Mouse (Mus musculus): ENCODE results near the gene Gm29609. TPM values are rescaled to one million over a fixed set of nuclear protein-coding genes. Genes with fewer than 3 reads are reported as not detected.
"Not testable (repeated sequence)": the region's sequence is repeated elsewhere in the genome, so short reads cannot be mapped to it uniquely, and the experiment has no call there.

Gm29609 gene
- polyA plus RNA-seq, 1 experiment from 2014 or later = 0.70 TPM

- Histone ChIP-seq H3K36me3 (ENCODE audit: control insufficient read depth, insufficient read depth, low read length) (no peaks in the 10 kb centered on the region), H3K27me3 (ENCODE audit: control insufficient read depth, insufficient read depth, low read length) (no peaks in the 10 kb centered on the region), H3K9ac (replicated peaks; ENCODE audit: low read length) (no peak overlapping the region), H3K9me3 (ENCODE audit: control insufficient read depth, low read length) (no peaks in the 10 kb centered on the region), H3K4me1 (ENCODE audit: control insufficient read depth, insufficient read depth, low read length) (no peaks in the 10 kb centered on the region; the same call in 1 of the 2 replicates), H3K4me3 (replicated peaks; ENCODE audit: low read depth, low read length) (no peak overlapping the region), H3K27ac (replicated peaks; ENCODE audit: low read depth, low read length) (no peak overlapping the region), H3K4me2 (ENCODE audit: low read length) (peak overlapping the region; percentile 61; the same call in 1 of the 2 replicates)
- WGBS = 74% methylated on average over 7 of the region's 7 CpGs
- DNase-seq (no peak), ATAC-seq (ENCODE audit: low FRiP score, low TSS enrichment) (no peak)
Observed at GRCm38 (mm10) chr5:31218294-31218693, 38.6 kb upstream of the Gm29609 start.

GRCm38 (mm10) chr5:31216554-31216953 lies 36.8 kb upstream of the Gm29609 start:
- not testable (repeated sequence) for H3K9me3 ChIP-seq (ENCODE audit: control insufficient read depth, low read length); H3K4me3 ChIP-seq (replicated peaks; ENCODE audit: low read depth, low read length); H3K27me3 ChIP-seq (ENCODE audit: control insufficient read depth, insufficient read depth, low read length); H3K36me3 ChIP-seq (ENCODE audit: control insufficient read depth, insufficient read depth, low read length); H3K9ac ChIP-seq (replicated peaks; ENCODE audit: low read length); H3K4me2 ChIP-seq (ENCODE audit: low read length); DNase-seq; H3K27ac ChIP-seq (replicated peaks; ENCODE audit: low read depth, low read length); ATAC-seq (ENCODE audit: low FRiP score, low TSS enrichment); H3K4me1 ChIP-seq (ENCODE audit: control insufficient read depth, insufficient read depth, low read length)
- WGBS = 88% methylated on average over 6 of the region's 6 CpGs

DNA sequence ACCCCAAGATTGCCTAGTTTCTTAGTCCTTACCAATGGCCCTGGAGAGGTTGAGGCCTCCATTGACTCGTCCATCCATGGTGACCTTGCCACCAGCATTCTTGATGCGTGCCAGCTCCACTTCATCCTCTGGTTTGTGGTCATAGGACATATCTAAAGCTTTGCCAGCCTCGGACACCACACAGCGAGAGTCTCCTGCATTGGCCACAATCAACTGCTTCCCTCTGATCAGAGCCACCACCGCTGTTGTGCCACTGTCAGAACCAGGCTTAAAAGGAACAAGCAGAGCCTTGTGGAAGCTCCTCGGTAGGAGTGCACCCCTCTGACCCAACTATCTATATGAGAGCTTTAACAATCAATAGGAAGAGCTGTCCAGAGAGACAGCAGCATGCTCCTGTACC lies 24.7 kb upstream of the Gm29609 start:
- DNase-seq = no peak
- no peak overlapping the region for H3K9ac ChIP-seq (replicated peaks; ENCODE audit: low read length)
- peaks cover 5% of the 10 kb centered on the region for H3K9me3 ChIP-seq (ENCODE audit: control insufficient read depth, low read length)
- no peaks in the 10 kb centered on the region for H3K27me3 ChIP-seq (ENCODE audit: control insufficient read depth, insufficient read depth, low read length)
- H3K4me2 ChIP-seq (ENCODE audit: low read length) = no peak overlapping the region
- H3K36me3 ChIP-seq (ENCODE audit: control insufficient read depth, insufficient read depth, low read length) = peaks cover 66% of the 10 kb centered on the region
- peaks cover 10% of the 10 kb centered on the region; the same call in 1 of the 2 replicates for H3K4me1 ChIP-seq (ENCODE audit: control insufficient read depth, insufficient read depth, low read length)
- no peak for ATAC-seq (ENCODE audit: low FRiP score, low TSS enrichment)
- no peak overlapping the region for H3K27ac ChIP-seq (replicated peaks; ENCODE audit: low read depth, low read length)
- WGBS = 92% methylated on average over 6 of the region's 6 CpGs
- H3K4me3 ChIP-seq (replicated peaks; ENCODE audit: low read depth, low read length) = no peak overlapping the region

- Histone ChIP-seq H3K4me3 (replicated peaks; ENCODE audit: low read depth, low read length) (no peak overlapping the region), H3K4me1 (ENCODE audit: control insufficient read depth, insufficient read depth, low read length) (peaks cover 10% of the 10 kb centered on the region; the same call in 1 of the 2 replicates), H3K27ac (replicated peaks; ENCODE audit: low read depth, low read length) (no peak overlapping the region), H3K27me3 (ENCODE audit: control insufficient read depth, insufficient read depth, low read length) (no peaks in the 10 kb centered on the region), H3K4me2 (ENCODE audit: low read length) (no peak overlapping the region), H3K9me3 (ENCODE audit: control insufficient read depth, low read length) (peaks cover 5% of the 10 kb centered on the region), H3K9ac (replicated peaks; ENCODE audit: low read length) (no peak overlapping the region), H3K36me3 (ENCODE audit: control insufficient read depth, insufficient read depth, low read length) (peaks cover 71% of the 10 kb centered on the region)
- ATAC-seq (ENCODE audit: low FRiP score, low TSS enrichment) = no peak
- WGBS = 94% methylated on average over 2 of the region's 2 CpGs
- no peak for DNase-seq
Observed at GRCm38 (mm10) chr5:31203866-31204265, 24.2 kb upstream of the Gm29609 start.

GRCm38 (mm10) chr5:31202933-31203332 lies 23.2 kb upstream of the Gm29609 start:
- DNase-seq = no peak
- H3K4me1 ChIP-seq (ENCODE audit: control insufficient read depth, insufficient read depth, low read length) = peaks cover 10% of the 10 kb centered on the region; the same call in 1 of the 2 replicates
- peaks cover 5% of the 10 kb centered on the region for H3K9me3 ChIP-seq (ENCODE audit: control insufficient read depth, low read length)
- H3K4me3 ChIP-seq (replicated peaks; ENCODE audit: low read depth, low read length) = peak overlapping the region; percentile 80
- H3K27ac ChIP-seq (replicated peaks; ENCODE audit: low read depth, low read length) = peak overlapping the region; percentile 82
- H3K36me3 ChIP-seq (ENCODE audit: control insufficient read depth, insufficient read depth, low read length) = peaks cover 78% of the 10 kb centered on the region
- H3K4me2 ChIP-seq (ENCODE audit: low read length) = peak overlapping the region; percentile 64
- ATAC-seq (ENCODE audit: low FRiP score, low TSS enrichment) = no peak
- H3K9ac ChIP-seq (replicated peaks; ENCODE audit: low read length) = no peak overlapping the region
- 87% methylated on average over 7 of the region's 7 CpGs for WGBS
- no peaks in the 10 kb centered on the region for H3K27me3 ChIP-seq (ENCODE audit: control insufficient read depth, insufficient read depth, low read length)

DNA sequence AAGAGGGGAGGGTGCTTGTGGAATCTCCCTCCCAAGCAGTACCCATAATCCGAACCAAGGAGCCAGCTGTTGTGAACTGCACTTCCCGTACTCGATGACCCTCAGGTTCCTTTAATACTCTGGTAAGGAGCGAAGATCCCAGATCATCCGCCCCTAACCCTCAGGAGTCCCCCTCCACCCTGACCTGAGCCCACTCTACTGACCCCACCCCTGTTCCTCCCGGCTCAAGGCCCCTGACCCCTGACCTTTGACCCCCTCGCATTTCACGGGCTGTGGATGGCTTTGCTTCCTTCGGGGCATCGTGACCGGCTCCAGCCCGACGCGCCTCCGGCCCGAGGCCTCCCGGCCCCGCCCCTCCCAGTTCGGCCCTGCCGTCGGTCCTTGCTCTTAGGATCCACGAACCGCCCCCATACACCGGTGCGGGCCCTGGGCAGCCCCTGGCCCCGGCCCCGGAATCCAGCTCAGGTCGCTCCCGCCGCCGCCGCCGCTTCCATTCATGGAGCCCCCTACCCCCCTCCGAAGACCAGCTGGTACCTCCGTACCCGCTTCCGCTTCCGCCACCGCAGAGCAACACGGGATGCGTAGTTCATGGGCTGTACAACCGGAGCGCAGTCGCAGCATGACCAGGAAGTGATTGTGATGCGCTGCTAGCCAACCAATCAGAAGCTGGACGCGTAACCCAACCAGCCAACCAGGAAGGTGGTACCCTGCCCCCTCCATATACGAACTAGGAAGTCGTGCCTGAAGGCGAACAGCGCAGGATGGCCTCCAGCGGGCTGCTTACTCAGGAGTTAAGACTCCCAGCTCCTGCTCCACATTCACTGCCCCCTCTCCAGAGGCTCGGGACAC lies 22.3 kb upstream of the Gm29609 start, which contains the start of gene Zfp513:
Gene Zfp513, minus strand, starts transcription at position 562 of the 849 bp plus-strand sequence.
- Histone ChIP-seq H3K4me2 (ENCODE audit: low read length) (peak within 1 kb of the TSS; percentile 65), H3K9me3 (ENCODE audit: control insufficient read depth, low read length) (peaks cover 5% of the 10 kb centered on the region), H3K27ac (replicated peaks; ENCODE audit: low read depth, low read length) (peak within 1 kb of the TSS; percentile 82), H3K4me3 (replicated peaks; ENCODE audit: low read depth, low read length) (peak within 1 kb of the TSS; percentile 80), H3K9ac (replicated peaks; ENCODE audit: low read length) (peak within 1 kb of the TSS; percentile 78), H3K36me3 (ENCODE audit: control insufficient read depth, insufficient read depth, low read length) (peaks cover 79% of the 10 kb centered on the region), H3K4me1 (ENCODE audit: control insufficient read depth, insufficient read depth, low read length) (peaks cover 10% of the 10 kb centered on the region; the same call in 1 of the 2 replicates), H3K27me3 (ENCODE audit: control insufficient read depth, insufficient read depth, low read length) (no peaks in the 10 kb centered on the region)
- ATAC-seq (ENCODE audit: low FRiP score, low TSS enrichment) = peak; percentile 97
- under 1% methylated on average over 51 of the region's 53 CpGs for WGBS
- DNase-seq = peak; percentile 98

- Histone ChIP-seq H3K4me1 (ENCODE audit: control insufficient read depth, insufficient read depth, low read length) (peaks cover 10% of the 10 kb centered on the region; the same call in 1 of the 2 replicates), H3K9me3 (ENCODE audit: control insufficient read depth, low read length) (peaks cover 5% of the 10 kb centered on the region), H3K4me3 (replicated peaks; ENCODE audit: low read depth, low read length) (peak overlapping the region; percentile 80), H3K4me2 (ENCODE audit: low read length) (peak overlapping the region; percentile 65), H3K9ac (replicated peaks; ENCODE audit: low read length) (peak overlapping the region; percentile 78), H3K36me3 (ENCODE audit: control insufficient read depth, insufficient read depth, low read length) (peaks cover 80% of the 10 kb centered on the region), H3K27ac (replicated peaks; ENCODE audit: low read depth, low read length) (peak overlapping the region; percentile 82), H3K27me3 (ENCODE audit: control insufficient read depth, insufficient read depth, low read length) (no peaks in the 10 kb centered on the region)
- WGBS = 18% methylated on average over 13 of the region's 13 CpGs
- DNase-seq (no peak), ATAC-seq (ENCODE audit: low FRiP score, low TSS enrichment) (no peak)
Observed at GRCm38 (mm10) chr5:31201042-31201741, 21.5 kb upstream of the Gm29609 start.

DNA sequence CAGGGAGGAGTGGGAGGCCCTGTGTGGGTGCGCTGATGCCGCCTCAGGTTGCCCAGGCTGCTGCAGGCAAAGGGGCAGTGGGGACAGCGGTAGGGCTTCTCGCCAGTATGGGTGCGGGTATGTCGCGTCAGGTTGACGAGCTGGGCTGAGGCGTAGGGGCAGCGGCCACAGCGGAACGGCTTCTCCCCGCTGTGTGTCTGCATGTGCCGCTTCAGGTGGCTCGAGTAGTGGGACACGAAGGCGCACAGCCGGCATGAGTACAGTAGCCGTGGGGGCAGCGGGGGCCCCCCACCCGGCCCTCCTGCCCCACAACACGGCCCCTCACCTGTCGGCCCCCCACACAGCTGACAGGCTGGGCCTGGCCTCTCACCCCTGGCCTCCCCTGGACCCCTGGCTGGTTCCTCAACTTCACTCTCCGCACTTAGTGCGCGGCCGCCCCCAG lies 20.6 kb upstream of the Gm29609 start:
- H3K4me1 ChIP-seq (ENCODE audit: control insufficient read depth, insufficient read depth, low read length) = peaks cover 10% of the 10 kb centered on the region; the same call in 1 of the 2 replicates
- ATAC-seq (ENCODE audit: low FRiP score, low TSS enrichment) (no peak), DNase-seq (no peak)
- no peak overlapping the region for H3K9ac ChIP-seq (replicated peaks; ENCODE audit: low read length)
- H3K4me3 ChIP-seq (replicated peaks; ENCODE audit: low read depth, low read length) = peak overlapping the region; percentile 1; the same call in 1 of the 2 replicates
- H3K36me3 ChIP-seq (ENCODE audit: control insufficient read depth, insufficient read depth, low read length) = peaks cover 80% of the 10 kb centered on the region
- no peak overlapping the region for H3K27ac ChIP-seq (replicated peaks; ENCODE audit: low read depth, low read length)
- H3K27me3 ChIP-seq (ENCODE audit: control insufficient read depth, insufficient read depth, low read length) = no peaks in the 10 kb centered on the region
- WGBS = 91% methylated on average over 27 of the region's 27 CpGs
- H3K4me2 ChIP-seq (ENCODE audit: low read length) = peak overlapping the region; percentile 65
- H3K9me3 ChIP-seq (ENCODE audit: control insufficient read depth, low read length) = peaks cover 5% of the 10 kb centered on the region

Measured in midbrain, embryonic 14.5 days (tissue).